ENCODE assay signal across 10 mouse cellular contexts in genomic region chr10:96847433-96848165, GRCm38 (mm10).
A peak's percentile ranks its signal among the peaks of the same experiment; 100 is the strongest.
DNase-seq lines count a peak whose midpoint lies in the region; ATAC-seq and TF ChIP-seq lines count a peak whose summit lies in the region.
"Had no signal": no experiment of that assay in that cellular context is flagged by ENCODE, and none has a peak within 500 bp of the region (broad histone marks: within the 10 kb centered on the region; RNA-seq: fewer than 3 reads in every experiment).

No protein-coding gene starts in this region.

- no peak overlapping the region for H3K4me2 ChIP-seq in forebrain, embryonic 14.5 days (ENCODE audit: low read length)
- H3K4me2 ChIP-seq in forebrain, embryonic 11.5 days (ENCODE audit: low read depth, low read length, severe bottlenecking) = no peak overlapping the region
- H3K4me2 ChIP-seq in hindbrain, postnatal 0 days (ENCODE audit: low read depth, low read length) = no peak overlapping the region
- H3K4me2 ChIP-seq in heart, embryonic 12.5 days = no peak overlapping the region
- H3K4me2 ChIP-seq: lung, embryonic 14.5 days had no signal

- no peak for TF ChIP-seq CTCF in hindbrain, postnatal 0 days (IDR thresholded peaks at IDR 0.05; ENCODE audit: low read depth)

- DNase-seq in forebrain, embryonic 14.5 days (ENCODE audit: low spot score) = no peak
- DNase-seq in forebrain, embryonic 11.5 days (ENCODE audit: low spot score) = no peak
- DNase-seq in 3T3-L1 (ENCODE audit: low read depth, low spot score) = peak; percentile 50
- peak; percentile 84 to 88 for DNase-seq in cerebellum, adult 18-20 months
- DNase-seq in hindbrain, postnatal 0 days (ENCODE audit: low spot score) = peak; percentile 55
- DNase-seq in thymus, postnatal 10 days (ENCODE audit: low spot score in 2 of 2) = no peak
- no peak for DNase-seq in layer of hippocampus, postnatal 36 days
- DNase-seq: B cell, adult 2 months; lung, embryonic 14.5 days had no signal

- WGBS in forebrain, embryonic 14.5 days = 79% methylated on average over 5 of the region's 5 CpGs
- WGBS in forebrain, embryonic 11.5 days = 80% methylated on average over 5 of the region's 5 CpGs
- WGBS in hindbrain, postnatal 0 days = 44% methylated on average over 5 of the region's 5 CpGs
- 67% methylated on average over 5 of the region's 5 CpGs for WGBS in heart, embryonic 12.5 days

- no peak overlapping the region for H3K4me3 ChIP-seq in forebrain, embryonic 14.5 days (ENCODE audit: low read depth, low read length)
- H3K4me3 ChIP-seq in forebrain, embryonic 11.5 days (ENCODE audit: low read depth, low read length) = no peak overlapping the region
- H3K4me3 ChIP-seq in hindbrain, postnatal 0 days (ENCODE audit: low read length) = no peak overlapping the region
- H3K4me3 ChIP-seq in heart, embryonic 12.5 days = no peak overlapping the region

- 0 out of 2 replicates have a peak, but pooled peaks have one; percentile 18 for ATAC-seq in forebrain, embryonic 14.5 days
- no peak for ATAC-seq in forebrain, embryonic 11.5 days (replicated peaks; ENCODE audit: low FRiP score)
- ATAC-seq in hindbrain, postnatal 0 days = peak; percentile 77; the same call in 1 of the 2 replicates
- ATAC-seq in heart, embryonic 12.5 days (ENCODE audit: insufficient number of reproducible peaks, low FRiP score) = no peak

- no peaks in the 10 kb centered on the region for H3K36me3 ChIP-seq in forebrain, embryonic 14.5 days (ENCODE audit: control insufficient read depth, insufficient read depth, low read length)
- H3K36me3 ChIP-seq in forebrain, embryonic 11.5 days (ENCODE audit: control insufficient read depth, insufficient read depth, low read length) = no peaks in the 10 kb centered on the region
- H3K36me3 ChIP-seq in hindbrain, postnatal 0 days (ENCODE audit: insufficient read depth, low read length) = no peaks in the 10 kb centered on the region
- H3K36me3 ChIP-seq in heart, embryonic 12.5 days = no peaks in the 10 kb centered on the region

- no peaks in the 10 kb centered on the region for H3K9me3 ChIP-seq in forebrain, embryonic 14.5 days (replicated peaks; ENCODE audit: control insufficient read depth, low read length)
- H3K9me3 ChIP-seq in forebrain, embryonic 11.5 days (ENCODE audit: control insufficient read depth, low read length) = no peaks in the 10 kb centered on the region
- H3K9me3 ChIP-seq in hindbrain, postnatal 0 days (ENCODE audit: low read length) = no peaks in the 10 kb centered on the region
- peaks cover 4% of the 10 kb centered on the region for H3K9me3 ChIP-seq in heart, embryonic 12.5 days (replicated peaks)

- H3K27ac ChIP-seq in forebrain, embryonic 14.5 days (ENCODE audit: low read depth, low read length) = no peak overlapping the region
- H3K27ac ChIP-seq in forebrain, embryonic 11.5 days (ENCODE audit: low read depth, low read length) = no peak overlapping the region
- H3K27ac ChIP-seq in hindbrain, postnatal 0 days = no peak overlapping the region
- no peak overlapping the region for H3K27ac ChIP-seq in heart, embryonic 12.5 days (ENCODE audit: poor library complexity, severe bottlenecking)

- no peak overlapping the region for H3K9ac ChIP-seq in forebrain, embryonic 14.5 days (ENCODE audit: low read length)
- no peak overlapping the region for H3K9ac ChIP-seq in forebrain, embryonic 11.5 days (ENCODE audit: low read length)
- no peak overlapping the region for H3K9ac ChIP-seq in hindbrain, postnatal 0 days (replicated peaks; ENCODE audit: low read length)
- no peak overlapping the region for H3K9ac ChIP-seq in heart, embryonic 12.5 days
- H3K9ac ChIP-seq: lung, embryonic 14.5 days had no signal

- no peaks in the 10 kb centered on the region for H3K27me3 ChIP-seq in forebrain, embryonic 14.5 days (replicated peaks; ENCODE audit: control insufficient read depth, insufficient read depth, low read length)
- no peaks in the 10 kb centered on the region for H3K27me3 ChIP-seq in forebrain, embryonic 11.5 days (ENCODE audit: control insufficient read depth, insufficient read depth, low read length)
- no peaks in the 10 kb centered on the region for H3K27me3 ChIP-seq in hindbrain, postnatal 0 days (ENCODE audit: insufficient read depth, low read length)
- H3K27me3 ChIP-seq in heart, embryonic 12.5 days (replicated peaks) = no peaks in the 10 kb centered on the region

- H3K4me1 ChIP-seq in forebrain, embryonic 14.5 days (ENCODE audit: control insufficient read depth, insufficient read depth, low read length) = peaks cover 6% of the 10 kb centered on the region; the same call in 1 of the 2 replicates
- H3K4me1 ChIP-seq in forebrain, embryonic 11.5 days (replicated peaks; ENCODE audit: control insufficient read depth, insufficient read depth, low read length) = no peaks in the 10 kb centered on the region
- no peaks in the 10 kb centered on the region for H3K4me1 ChIP-seq in hindbrain, postnatal 0 days (ENCODE audit: insufficient read depth, low read length)
- 0 out of 2 replicates have a peak, but pooled peaks cover 3% of the 10 kb centered on the region for H3K4me1 ChIP-seq in heart, embryonic 12.5 days (replicated peaks)

Comparison
In these comparisons a context has a peak if more than half of its experiments do, and no peak if none do; other contexts are left out.
1. ATAC-seq: peak in forebrain, embryonic 14.5 days (single experiment) and hindbrain, postnatal 0 days (single experiment); none in forebrain, embryonic 11.5 days (single experiment) and heart, embryonic 12.5 days (single experiment).
2. DNase-seq: peak in 3T3-L1 (single experiment), cerebellum, adult 18-20 months (2 of 2) and hindbrain, postnatal 0 days (single experiment); none in forebrain, embryonic 14.5 days (single experiment), forebrain, embryonic 11.5 days (single experiment), thymus, postnatal 10 days (0 of 2) and layer of hippocampus, postnatal 36 days (0 of 2).